Mouse (Mus musculus) testis, postnatal 14 days (tissue): ENCODE data around the gene Tpo.

ENCODE experiments used
- DNase-seq: peaks from one replicate; pipeline ENCODE4 v3.0.0; 2021; ENCODE audit warnings: low spot score

Gene Tpo

GRCm38 (mm10) chr12:30020447-30020846 lies 112.0 kb downstream of the Tpo start:
- DNase-seq: no peak

DNA sequence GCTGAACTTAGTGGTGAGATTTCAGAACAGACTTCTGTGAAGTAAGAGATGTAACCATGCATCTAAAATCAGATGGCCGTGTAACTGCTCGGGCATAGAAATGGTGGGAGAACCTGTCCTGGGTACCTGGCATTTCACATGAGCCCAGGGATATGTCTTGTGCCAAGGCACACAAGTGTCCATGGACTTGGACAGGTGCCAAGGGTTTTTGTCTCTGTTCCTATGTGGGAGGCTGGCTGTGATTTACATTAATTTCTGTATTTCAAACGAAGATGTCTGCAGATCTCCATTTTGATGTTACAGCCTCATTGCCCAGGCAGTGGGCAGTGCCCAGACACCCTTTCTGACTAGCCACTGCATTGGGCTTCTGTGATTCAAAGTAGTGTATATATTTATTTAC lies 115.3 kb downstream of the Tpo start:
- no peak for DNase-seq

GRCm38 (mm10) chr12:30015501-30015900 lies 116.9 kb downstream of the Tpo start:
- DNase-seq: no peak

GRCm38 (mm10) chr12:30008741-30009140 lies 123.7 kb downstream of the Tpo start:
- no peak for DNase-seq

- DNase-seq: no peak
Measured at GRCm38 (mm10) chr12:30006586-30006985, 125.8 kb downstream of the Tpo start.
